Mouse (Mus musculus) embryonic facial prominence, embryonic 10.5 days (tissue): ENCODE results near the gene Irf9. TPM values are rescaled to one million over a fixed set of nuclear protein-coding genes. Genes with fewer than 3 reads are reported as not detected.

ENCODE experiments used
- DNase-seq: peaks from one replicate; pipeline ENCODE4 v3.0.0-alpha.2; 2017; ENCODE audit warnings: low spot score
- H3K27ac ChIP-seq: fragments of 300-500 bp; sonication (generic); replicated peaks from 2 replicates; pipeline ENCODE4 v1.5.1; 2016; ENCODE audit warnings: mild to moderate bottlenecking
- H3K27me3 ChIP-seq: fragments of 300-500 bp; sonication (generic); replicated peaks from 2 replicates; pipeline ENCODE4 v1.6.1; 2016; ENCODE audit warnings: low read depth, mild to moderate bottlenecking; ENCODE audit not compliant: poor library complexity, severe bottlenecking
- H3K36me3 ChIP-seq: fragments of 300-500 bp; sonication (generic); replicated peaks from 2 replicates; pipeline ENCODE4 v1.6.1; 2016; ENCODE audit warnings: mild to moderate bottlenecking, moderate library complexity
- H3K4me1 ChIP-seq: fragments of 300-500 bp; sonication (generic); 2 replicates; pipeline ENCODE4 v1.6.1; 2016
- H3K4me3 ChIP-seq: fragments of 300-500 bp; sonication (generic); 2 replicates; pipeline ENCODE4 v1.5.1; 2016; ENCODE audit warnings: mild to moderate bottlenecking, moderate library complexity
- H3K9me3 ChIP-seq: fragments of 300-500 bp; sonication (generic); 2 replicates; pipeline ENCODE4 v1.6.1; 2016; ENCODE audit warnings: mild to moderate bottlenecking
- WGBS: fragments of 180-500 bp; shearing (Covaris S2); methylation state at CpG from one replicate; pipeline ENCODE4 v1.1.7; 2016; 5-methylcytosine and 5-hydroxymethylcytosine counted together
- polyA plus RNA-seq: library from polyadenylated mRNA; unstranded; fragments of >200 nt; fragmentation: Nextera tagmentation; extraction: Ambion mirVana; gene quantifications from 2 replicates; pipeline ENCODE4 v1.2.1, GENCODE M21; 2016

The Irf9 gene
- polyA plus RNA-seq, 1 experiment from 2014 or later, result 8.0 TPM

DNA sequence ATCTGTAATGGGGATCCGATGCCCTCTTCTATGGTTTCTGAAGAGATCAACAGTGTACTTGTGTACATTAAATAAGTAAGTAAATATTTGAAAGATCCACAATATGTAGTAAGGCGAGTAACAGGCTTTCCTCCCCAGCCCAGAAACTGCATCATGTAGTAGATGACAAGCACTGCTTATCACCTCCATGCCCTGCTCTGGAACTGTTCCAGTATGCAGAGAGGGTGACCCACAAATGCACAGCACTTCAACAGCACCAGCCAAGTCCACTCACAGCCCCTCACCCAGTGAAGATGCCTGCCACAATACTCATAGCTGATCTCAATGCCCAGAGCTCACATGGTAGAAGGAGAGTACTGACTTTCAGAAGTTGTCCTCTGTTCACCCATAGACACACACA lies 32.8 kb upstream of the Irf9 start:
- Histone ChIP-seq H3K9me3 (no peaks in the 10 kb centered on the region), H3K36me3 (peaks cover 51% of the 10 kb centered on the region), H3K4me3 (no peak overlapping the region), H3K27me3 (no peaks in the 10 kb centered on the region), H3K4me1 (peaks cover 4% of the 10 kb centered on the region), H3K27ac (no peak overlapping the region)
- no peak for DNase-seq
- WGBS, result 89% methylated on average over 2 of the region's 2 CpGs

DNA sequence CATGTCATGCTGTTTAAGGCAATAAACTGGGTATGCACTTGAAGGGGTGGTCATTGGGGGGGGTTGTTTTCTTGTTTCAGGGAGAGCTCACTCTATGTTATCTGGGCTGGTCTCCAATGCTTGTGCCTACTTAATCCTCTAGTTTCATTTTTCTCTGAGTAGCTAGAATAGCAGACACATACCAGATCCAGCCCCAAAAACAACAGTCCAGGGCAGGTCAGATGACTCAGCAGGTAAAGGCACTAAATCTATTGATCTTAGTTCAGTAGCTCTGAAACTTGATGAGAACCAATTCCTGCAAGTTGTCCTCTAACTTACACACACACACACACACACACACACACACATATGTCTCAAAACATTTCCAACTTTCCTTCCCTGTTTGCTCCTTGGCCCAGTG lies 31.6 kb upstream of the Irf9 start:
- Histone ChIP-seq H3K4me1 (peaks cover 12% of the 10 kb centered on the region), H3K27ac (no peak overlapping the region), H3K9me3 (no peaks in the 10 kb centered on the region), H3K36me3 (peaks cover 39% of the 10 kb centered on the region), H3K27me3 (no peaks in the 10 kb centered on the region), H3K4me3 (no peak overlapping the region)
- DNase-seq, result no peak

DNA sequence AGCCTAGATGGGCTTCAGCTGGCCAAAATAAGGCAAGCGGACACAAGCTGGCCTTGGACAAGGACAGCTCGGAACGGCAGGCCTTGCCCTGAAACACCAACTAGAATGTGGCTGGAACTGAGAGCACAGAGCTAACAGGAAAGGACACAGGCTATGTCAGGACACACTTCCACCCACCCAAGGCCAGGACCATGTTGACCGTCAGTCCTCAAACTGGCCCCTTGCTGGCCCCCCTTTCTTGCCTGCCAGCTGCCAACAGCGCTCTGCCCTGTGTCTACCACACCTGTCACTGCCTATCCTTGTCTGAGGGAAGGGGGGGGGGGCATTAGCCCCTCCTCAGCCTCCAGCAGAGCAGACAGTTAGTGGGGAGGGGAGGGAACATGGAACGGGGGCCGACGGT lies 28.1 kb upstream of the Irf9 start, which contains the start of gene Fitm1:
Gene Fitm1 (plus strand): TSS at position 316 of the 400 bp plus-strand sequence.
- Histone ChIP-seq H3K9me3 (no peaks in the 10 kb centered on the region), H3K4me1 (peaks cover 29% of the 10 kb centered on the region), H3K4me3 (0 out of 2 replicates have a peak within 1 kb of the TSS, but pooled peaks have one; percentile 5), H3K27ac (peak within 1 kb of the TSS; percentile 54; the same call in 1 of the 2 replicates), H3K36me3 (peaks cover 10% of the 10 kb centered on the region), H3K27me3 (no peaks in the 10 kb centered on the region)
- 77% methylated on average over 8 of the region's 8 CpGs for WGBS
- DNase-seq, result no peak

DNA sequence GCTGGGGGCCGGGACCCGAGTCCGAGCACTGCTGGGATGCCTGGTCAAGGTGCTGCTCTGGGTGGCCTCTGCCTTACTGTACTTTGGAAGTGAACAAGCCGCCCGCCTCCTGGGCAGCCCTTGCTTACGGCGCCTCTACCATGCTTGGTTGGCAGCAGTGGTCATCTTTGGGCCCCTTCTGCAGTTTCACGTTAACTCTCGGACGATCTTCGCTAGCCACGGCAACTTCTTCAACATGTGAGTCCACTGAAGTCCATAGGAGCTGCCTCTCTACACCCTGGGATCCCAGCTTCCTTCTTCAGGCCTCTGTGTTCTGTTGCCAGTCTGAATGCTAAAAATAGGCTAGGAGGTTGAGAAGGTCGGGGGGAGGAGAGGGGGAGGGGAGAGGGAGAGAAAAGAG lies 27.7 kb upstream of the Irf9 start:
- peak overlapping the region; percentile 54; the same call in 1 of the 2 replicates for H3K27ac ChIP-seq
- peaks cover 29% of the 10 kb centered on the region for H3K4me1 ChIP-seq
- 68% methylated on average over 13 of the region's 13 CpGs for WGBS
- H3K4me3 ChIP-seq, result 0 out of 2 replicates have a peak overlapping the region, but pooled peaks have one; percentile 5
- no peaks in the 10 kb centered on the region for H3K27me3 ChIP-seq
- no peak for DNase-seq
- H3K9me3 ChIP-seq, result no peaks in the 10 kb centered on the region
- H3K36me3 ChIP-seq, result peaks cover 12% of the 10 kb centered on the region

DNA sequence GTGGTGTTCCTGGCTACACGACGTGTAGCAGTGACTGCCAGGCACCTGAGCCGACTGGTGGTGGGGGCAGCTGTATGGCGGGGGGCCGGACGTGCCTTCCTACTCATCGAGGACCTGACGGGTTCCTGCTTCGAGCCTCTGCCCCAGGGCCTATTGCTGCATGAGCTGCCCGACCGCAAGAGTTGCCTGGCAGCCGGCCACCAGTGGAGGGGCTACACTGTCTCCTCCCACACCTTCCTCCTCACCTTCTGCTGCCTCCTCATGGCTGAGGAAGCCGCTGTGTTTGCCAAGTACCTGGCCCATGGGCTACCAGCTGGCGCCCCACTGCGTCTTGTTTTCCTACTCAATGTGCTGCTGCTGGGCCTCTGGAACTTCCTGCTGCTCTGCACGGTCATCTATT lies 27.0 kb upstream of the Irf9 start:
- Histone ChIP-seq H3K27me3 (no peaks in the 10 kb centered on the region), H3K4me1 (peaks cover 29% of the 10 kb centered on the region), H3K4me3 (no peak overlapping the region), H3K36me3 (peaks cover 16% of the 10 kb centered on the region), H3K9me3 (no peaks in the 10 kb centered on the region), H3K27ac (no peak overlapping the region)
- 82% methylated on average over 16 of the region's 16 CpGs for WGBS
- DNase-seq, result no peak

DNA sequence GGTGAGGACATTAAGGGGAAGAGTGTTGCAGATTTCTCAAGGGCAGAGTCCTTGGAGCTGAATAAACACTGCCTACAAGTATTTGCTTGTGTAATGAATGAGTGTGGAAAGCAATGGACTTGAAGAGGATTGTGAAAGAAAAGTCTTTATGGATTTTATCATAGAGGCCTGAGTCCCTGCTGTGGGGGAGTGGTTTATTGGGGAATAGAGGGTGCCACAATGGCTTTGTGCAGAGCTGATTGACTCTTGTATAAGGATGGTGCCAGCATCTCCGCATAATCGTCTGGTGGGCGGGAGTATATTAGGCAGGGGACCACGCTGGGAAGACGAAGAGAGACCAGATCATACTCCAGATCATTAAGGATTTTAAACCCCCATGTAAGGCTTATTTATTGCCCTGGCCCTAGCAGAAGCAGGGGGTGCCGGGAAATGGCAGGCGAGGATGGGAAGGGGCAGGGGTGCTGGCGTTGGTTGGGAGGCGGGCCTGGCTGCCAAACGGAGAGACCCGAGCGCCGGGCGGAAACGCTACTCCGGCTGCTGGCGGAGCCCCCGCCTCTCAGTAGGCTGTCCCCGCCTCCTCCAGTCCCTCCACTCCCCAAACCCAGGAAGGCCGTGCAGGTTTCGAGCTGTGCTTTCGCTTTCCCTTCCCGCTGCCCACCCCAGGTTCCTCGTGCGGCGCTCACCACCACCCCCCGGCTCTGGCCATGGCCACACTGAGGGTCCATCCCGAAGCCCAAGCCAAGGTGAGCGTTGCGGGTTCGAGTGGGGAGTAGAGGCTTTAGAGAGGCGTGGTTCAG lies 25.3 kb upstream of the Irf9 start, which contains the start of gene Psme1:
Gene Psme1 (plus strand): TSS at position 253 of the 797 bp plus-strand sequence.
- Histone ChIP-seq H3K4me1 (peaks cover 29% of the 10 kb centered on the region), H3K9me3 (no peaks in the 10 kb centered on the region), H3K36me3 (peaks cover 24% of the 10 kb centered on the region), H3K4me3 (peak within 1 kb of the TSS; percentile 70), H3K27ac (peak within 1 kb of the TSS; percentile 90), H3K27me3 (no peaks in the 10 kb centered on the region)
- 1% methylated on average over 32 of the region's 32 CpGs for WGBS
- DNase-seq, result peak; percentile 89

DNA sequence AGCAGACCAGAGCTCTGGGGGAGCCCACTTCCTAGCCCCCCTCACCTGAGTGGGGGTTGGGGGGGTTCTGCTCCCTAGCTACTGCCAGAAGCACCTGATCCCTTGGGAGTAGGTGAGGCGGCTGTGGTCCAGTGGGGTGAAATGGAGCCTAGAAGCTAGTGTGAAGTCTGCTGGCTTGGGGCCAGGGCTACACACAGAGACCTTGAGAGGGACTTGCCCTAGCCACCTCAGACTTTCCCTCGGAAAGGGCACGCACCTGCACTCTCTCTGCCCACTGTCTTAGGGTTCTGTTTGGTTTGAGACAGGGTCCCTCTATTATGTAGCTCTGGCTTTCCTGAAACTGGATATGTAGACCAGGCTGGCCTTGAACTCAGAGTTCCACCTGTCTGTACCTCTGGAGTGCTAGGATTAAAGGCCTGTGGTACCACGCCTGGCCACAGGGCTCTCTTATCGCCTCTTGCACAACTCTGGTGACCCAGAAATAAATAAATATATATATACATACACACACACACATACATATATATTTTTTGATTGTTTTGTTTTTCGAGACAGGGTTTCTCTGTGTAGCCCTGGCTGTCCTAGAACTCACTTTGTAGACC lies 24.6 kb upstream of the Irf9 start:
- H3K9me3 ChIP-seq, result no peaks in the 10 kb centered on the region
- H3K27ac ChIP-seq, result peak overlapping the region; percentile 90
- H3K27me3 ChIP-seq, result peaks cover 1% of the 10 kb centered on the region
- H3K4me1 ChIP-seq, result peaks cover 29% of the 10 kb centered on the region
- WGBS, result 31% methylated on average over 6 of the region's 6 CpGs
- DNase-seq, result no peak
- H3K4me3 ChIP-seq, result peak overlapping the region; percentile 70
- peaks cover 24% of the 10 kb centered on the region for H3K36me3 ChIP-seq

DNA sequence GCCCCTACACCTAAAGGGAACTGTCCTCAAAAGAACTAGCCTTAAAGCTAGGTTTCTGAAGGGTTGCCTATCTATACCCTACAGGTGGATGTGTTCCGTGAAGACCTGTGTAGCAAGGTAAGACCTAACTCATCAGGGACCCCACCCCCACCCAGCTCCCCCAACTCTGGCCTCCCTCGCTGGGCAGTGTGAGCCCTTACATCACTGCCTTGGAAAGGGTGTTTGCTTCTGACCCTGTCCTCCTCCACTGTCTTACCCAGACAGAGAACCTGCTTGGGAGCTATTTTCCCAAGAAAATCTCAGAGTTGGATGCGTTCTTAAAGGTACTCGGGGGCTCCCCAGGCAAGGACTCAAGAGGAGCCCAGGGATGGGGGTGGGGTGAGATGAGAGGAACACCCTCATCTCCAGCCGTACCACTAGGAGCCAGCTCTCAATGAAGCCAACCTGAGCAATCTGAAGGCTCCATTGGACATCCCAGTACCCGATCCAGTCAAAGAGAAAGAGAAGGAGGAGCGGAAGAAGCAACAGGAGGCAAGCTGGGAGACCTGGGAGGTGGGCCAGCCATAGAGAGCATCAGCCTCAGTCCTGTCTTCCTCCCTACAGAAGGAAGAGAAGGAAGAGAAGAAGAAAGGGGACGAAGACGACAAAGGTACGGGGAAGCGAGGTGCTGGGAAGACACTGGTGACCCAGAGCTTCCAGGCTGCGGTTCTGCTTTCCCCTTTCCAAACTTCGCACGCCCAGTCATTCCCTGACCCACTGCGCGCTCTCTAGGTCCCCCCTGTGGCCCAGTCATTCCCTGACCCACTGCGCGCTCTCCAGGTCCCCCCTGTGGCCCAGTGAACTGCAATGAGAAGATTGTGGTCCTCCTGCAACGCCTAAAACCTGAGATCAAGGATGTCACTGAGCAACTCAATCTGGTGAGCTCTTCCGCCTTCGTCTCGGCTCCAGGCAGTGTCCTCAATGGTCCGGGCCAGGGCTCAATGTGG lies 23.6 kb upstream of the Irf9 start:
- 85% methylated on average over 23 of the region's 23 CpGs for WGBS
- peaks cover 11% of the 10 kb centered on the region for H3K27me3 ChIP-seq
- no peak overlapping the region for H3K4me3 ChIP-seq
- DNase-seq, result no peak
- peaks cover 36% of the 10 kb centered on the region for H3K4me1 ChIP-seq
- H3K27ac ChIP-seq, result no peak overlapping the region
- H3K9me3 ChIP-seq, result no peaks in the 10 kb centered on the region
- peaks cover 24% of the 10 kb centered on the region for H3K36me3 ChIP-seq

DNA sequence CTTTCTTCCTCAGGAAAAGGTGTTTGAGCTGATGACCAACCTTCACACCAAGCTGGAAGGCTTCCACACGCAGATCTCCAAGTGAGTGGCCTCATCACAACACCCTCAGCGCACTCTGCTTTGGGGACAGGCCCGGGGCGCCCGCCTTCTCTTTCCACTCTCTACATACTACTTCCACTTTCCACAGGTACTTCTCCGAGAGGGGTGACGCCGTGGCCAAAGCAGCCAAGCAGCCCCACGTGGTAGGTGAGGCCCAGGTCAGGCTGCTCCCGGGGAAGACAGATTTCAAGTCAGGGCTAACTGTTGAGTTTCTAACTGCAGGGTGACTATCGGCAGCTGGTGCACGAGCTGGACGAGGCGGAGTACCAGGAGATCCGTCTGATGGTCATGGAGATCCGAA lies 22.6 kb upstream of the Irf9 start:
- no peaks in the 10 kb centered on the region for H3K9me3 ChIP-seq
- H3K27me3 ChIP-seq, result peaks cover 15% of the 10 kb centered on the region
- H3K4me1 ChIP-seq, result peaks cover 39% of the 10 kb centered on the region
- WGBS, result 94% methylated on average over 16 of the region's 16 CpGs
- H3K36me3 ChIP-seq, result peaks cover 24% of the 10 kb centered on the region
- no peak overlapping the region for H3K4me3 ChIP-seq
- no peak overlapping the region for H3K27ac ChIP-seq
- DNase-seq, result no peak

DNA sequence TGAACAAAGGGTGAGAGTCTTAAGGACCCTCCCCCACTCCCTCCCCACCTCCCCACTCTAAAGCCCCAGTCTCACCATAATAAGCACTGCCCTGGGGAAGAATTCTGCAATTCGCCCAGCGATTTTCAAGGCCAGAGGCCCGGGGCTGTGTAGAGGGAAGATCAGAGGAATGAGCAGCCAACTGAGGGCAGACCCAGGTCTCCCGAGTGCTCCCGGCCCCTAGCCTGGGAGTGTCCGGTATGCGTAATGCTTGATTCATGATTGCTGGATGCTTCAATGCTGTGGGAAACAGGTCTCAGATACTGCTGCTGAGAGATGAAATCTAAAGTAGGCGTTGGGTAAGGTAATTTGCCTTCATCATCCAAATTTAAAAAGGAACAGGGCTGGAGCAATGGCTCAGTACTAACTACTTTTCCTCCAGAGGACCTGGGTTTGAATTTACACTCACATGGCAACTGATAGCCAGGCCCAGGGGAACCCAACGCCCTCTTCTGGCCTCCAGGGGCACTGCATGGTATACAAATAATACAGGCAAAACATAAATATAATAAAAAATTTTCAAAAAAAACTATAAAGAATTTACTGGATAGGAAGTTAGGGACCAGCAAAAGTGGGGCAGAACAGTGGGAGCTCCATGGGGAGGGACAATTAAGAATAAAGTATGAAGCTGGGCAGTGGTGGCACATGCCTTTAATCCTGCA lies 21.2 kb upstream of the Irf9 start:
- H3K27me3 ChIP-seq, result peaks cover 15% of the 10 kb centered on the region
- WGBS, result 79% methylated on average over 9 of the region's 9 CpGs
- DNase-seq, result no peak
- H3K36me3 ChIP-seq, result peaks cover 28% of the 10 kb centered on the region
- H3K4me1 ChIP-seq, result peaks cover 32% of the 10 kb centered on the region
- no peak overlapping the region for H3K4me3 ChIP-seq
- H3K9me3 ChIP-seq, result no peaks in the 10 kb centered on the region
- no peak overlapping the region for H3K27ac ChIP-seq

DNA sequence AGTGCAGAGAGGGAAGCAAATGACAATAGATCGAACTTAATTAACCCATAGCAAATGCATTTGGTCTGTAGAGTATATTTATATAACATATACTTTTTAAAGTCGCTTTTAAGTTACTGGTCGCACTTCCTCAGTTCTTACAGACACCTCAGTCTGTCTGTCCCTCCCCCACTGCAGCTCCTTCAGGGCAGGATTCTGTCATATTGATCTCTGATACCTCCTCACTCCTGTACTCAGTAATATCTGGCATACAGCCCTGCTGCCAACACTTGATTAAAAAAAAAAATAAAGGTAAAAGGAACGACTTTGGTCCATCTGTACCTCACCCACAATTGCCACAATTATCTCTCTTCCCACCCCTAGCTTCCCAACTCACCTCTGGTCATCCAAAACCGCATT lies 19.1 kb upstream of the Irf9 start:
- Histone ChIP-seq H3K27me3 (peaks cover 15% of the 10 kb centered on the region), H3K27ac (no peak overlapping the region; the same call in 1 of the 2 replicates), H3K4me1 (peaks cover 18% of the 10 kb centered on the region), H3K36me3 (peaks cover 48% of the 10 kb centered on the region), H3K9me3 (no peaks in the 10 kb centered on the region), H3K4me3 (peak overlapping the region; percentile 71)
- no peak for DNase-seq
- WGBS, result 36% methylated on average over 5 of the region's 5 CpGs
